Mouse (Mus musculus): Measurements from ENCODE around the gene Tbcb. TPM values are rescaled to one million over a fixed set of nuclear protein-coding genes. Genes with fewer than 3 reads are reported as not detected.

Gene Tbcb
- polyA plus RNA-seq, 1 experiment: 180 TPM

DNA sequence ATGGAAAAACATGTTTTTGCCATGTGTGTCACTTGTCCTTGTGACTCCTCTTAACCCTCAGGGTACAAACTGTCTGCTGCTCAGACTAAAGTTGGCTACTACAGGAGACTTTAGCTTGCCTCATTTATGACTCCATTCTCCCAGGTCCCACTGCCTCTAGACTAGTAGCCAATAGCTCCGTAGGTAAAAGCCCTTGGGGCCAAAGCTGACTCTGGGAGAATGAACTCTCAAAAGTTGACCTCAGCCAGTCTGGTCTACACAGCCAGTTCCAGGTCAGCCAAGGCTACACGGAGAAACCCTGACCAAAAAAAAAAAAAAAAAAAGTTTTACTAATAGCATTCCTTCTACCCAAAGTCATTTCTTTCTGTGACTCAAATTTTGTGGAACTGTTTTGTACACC, 46.8 kb upstream of the Tbcb start:
- TF ChIP-seq FOSL1 (IDR thresholded peaks at IDR 0.05; ENCODE audit: insufficient read depth, low read length, poor library complexity, severe bottlenecking) (no peak), CTCF (IDR thresholded peaks at IDR 0.05; ENCODE audit: control insufficient read depth, insufficient read depth, insufficient read length) (no peak), MYOG (IDR thresholded peaks at IDR 0.05; ENCODE audit: control insufficient read depth, extremely low read depth, insufficient read length) (no peak), MYOD1 (IDR thresholded peaks at IDR 0.05; ENCODE audit: control insufficient read depth, insufficient read length, low read depth) (no peak), CEBPB (IDR thresholded peaks at IDR 0.05; ENCODE audit: low read depth) (no peak), USF1 (IDR thresholded peaks at IDR 0.05; ENCODE audit: low read depth) (no peak)
- H3K79me3 ChIP-seq (ENCODE audit: low read depth): no peaks in the 10 kb centered on the region
- H3K27me3 ChIP-seq (ENCODE audit: control insufficient read depth, insufficient read depth, insufficient read length): no peaks in the 10 kb centered on the region
- no peak overlapping the region for H3K4me3 ChIP-seq (ENCODE audit: insufficient read depth, poor library complexity, severe bottlenecking)
- H3K79me2 ChIP-seq (ENCODE audit: control insufficient read depth, insufficient read depth): peaks cover 9% of the 10 kb centered on the region
- no peak overlapping the region for H3ac ChIP-seq (ENCODE audit: control insufficient read depth, insufficient read length, low read depth)
- H3K36me3 ChIP-seq (ENCODE audit: control insufficient read depth, insufficient read depth): no peaks in the 10 kb centered on the region

- TF ChIP-seq USF1 (IDR thresholded peaks at IDR 0.05; ENCODE audit: low read depth) (no peak), CEBPB (IDR thresholded peaks at IDR 0.05; ENCODE audit: low read depth) (no peak), MYOG (IDR thresholded peaks at IDR 0.05; ENCODE audit: control insufficient read depth, extremely low read depth, insufficient read length) (no peak), MAX (IDR thresholded peaks at IDR 0.05) (no peak), MYOD1 (IDR thresholded peaks at IDR 0.05; ENCODE audit: control insufficient read depth, insufficient read length, low read depth) (no peak), CTCF (IDR thresholded peaks at IDR 0.05; ENCODE audit: control insufficient read depth, insufficient read depth, insufficient read length) (no peak), FOSL1 (IDR thresholded peaks at IDR 0.05; ENCODE audit: insufficient read depth, low read length, poor library complexity, severe bottlenecking) (no peak)
These were observed 42.3 kb upstream of the Tbcb start for GRCm38 (mm10) chr7:30274383-30274782.

DNA sequence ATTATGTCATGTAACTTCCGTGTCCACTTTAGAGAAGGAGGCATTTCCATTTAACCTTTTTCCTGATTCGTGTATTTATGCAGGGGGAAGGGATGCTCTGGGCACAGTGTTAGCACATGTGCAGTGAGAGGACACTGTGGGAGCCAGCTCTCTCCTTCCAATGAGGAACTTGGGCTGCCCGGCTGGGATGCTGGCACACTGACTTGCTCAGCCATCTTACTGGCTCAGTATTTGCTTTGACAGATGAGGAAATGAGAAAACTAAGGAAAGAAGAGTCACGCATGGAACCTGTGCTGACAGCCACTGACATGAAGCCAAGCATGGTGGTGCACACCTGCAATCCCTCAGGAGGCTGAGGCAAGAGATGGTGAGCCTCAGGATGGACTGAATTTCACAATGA, 37.6 kb upstream of the Tbcb start:
- H3K4me3 ChIP-seq (ENCODE audit: insufficient read depth, poor library complexity, severe bottlenecking): no peak overlapping the region
- H3ac ChIP-seq (ENCODE audit: control insufficient read depth, insufficient read length, low read depth): no peak overlapping the region
- H3K79me3 ChIP-seq (ENCODE audit: low read depth): no peaks in the 10 kb centered on the region
- no peaks in the 10 kb centered on the region for H3K79me2 ChIP-seq (ENCODE audit: control insufficient read depth, insufficient read depth)
- TF ChIP-seq CEBPB (IDR thresholded peaks at IDR 0.05; ENCODE audit: low read depth) (no peak), MYOD1 (IDR thresholded peaks at IDR 0.05; ENCODE audit: control insufficient read depth, insufficient read length, low read depth) (no peak), MAX (IDR thresholded peaks at IDR 0.05) (no peak), USF1 (IDR thresholded peaks at IDR 0.05; ENCODE audit: low read depth) (no peak)
- no peaks in the 10 kb centered on the region for H3K27me3 ChIP-seq (ENCODE audit: control insufficient read depth, insufficient read depth, insufficient read length)
- H3K36me3 ChIP-seq (ENCODE audit: control insufficient read depth, insufficient read depth): peaks cover 9% of the 10 kb centered on the region

More at GRCm38 (mm10) chr7:30274383-30274782, 42.3 kb upstream of the Tbcb start:
- Histone ChIP-seq H3K79me3 (ENCODE audit: low read depth) (no peaks in the 10 kb centered on the region), H3K27me3 (ENCODE audit: control insufficient read depth, insufficient read depth, insufficient read length) (no peaks in the 10 kb centered on the region), H3ac (ENCODE audit: control insufficient read depth, insufficient read length, low read depth) (no peak overlapping the region), H3K4me3 (ENCODE audit: insufficient read depth, poor library complexity, severe bottlenecking) (no peak overlapping the region), H3K36me3 (ENCODE audit: control insufficient read depth, insufficient read depth) (no peaks in the 10 kb centered on the region), H3K79me2 (ENCODE audit: control insufficient read depth, insufficient read depth) (peaks cover 9% of the 10 kb centered on the region)

GRCm38 (mm10) chr7:30266780-30267179, 34.7 kb upstream of the Tbcb start:
- Histone ChIP-seq H3K4me3 (ENCODE audit: insufficient read depth, poor library complexity, severe bottlenecking) (no peak overlapping the region), H3K27me3 (ENCODE audit: control insufficient read depth, insufficient read depth, insufficient read length) (no peaks in the 10 kb centered on the region), H3K79me3 (ENCODE audit: low read depth) (no peaks in the 10 kb centered on the region), H3K36me3 (ENCODE audit: control insufficient read depth, insufficient read depth) (peaks cover 14% of the 10 kb centered on the region), H3K79me2 (ENCODE audit: control insufficient read depth, insufficient read depth) (no peaks in the 10 kb centered on the region), H3ac (ENCODE audit: control insufficient read depth, insufficient read length, low read depth) (no peak overlapping the region)
- TF ChIP-seq USF1 (IDR thresholded peaks at IDR 0.05; ENCODE audit: low read depth) (no peak), FOSL1 (IDR thresholded peaks at IDR 0.05; ENCODE audit: insufficient read depth, low read length, poor library complexity, severe bottlenecking) (no peak), CEBPB (IDR thresholded peaks at IDR 0.05; ENCODE audit: low read depth) (no peak), MAX (IDR thresholded peaks at IDR 0.05) (no peak), MYOD1 (IDR thresholded peaks at IDR 0.05; ENCODE audit: control insufficient read depth, insufficient read length, low read depth) (no peak), CTCF (IDR thresholded peaks at IDR 0.05; ENCODE audit: control insufficient read depth, insufficient read depth, insufficient read length) (no peak), MYOG (IDR thresholded peaks at IDR 0.05; ENCODE audit: control insufficient read depth, extremely low read depth, insufficient read length) (no peak)

DNA sequence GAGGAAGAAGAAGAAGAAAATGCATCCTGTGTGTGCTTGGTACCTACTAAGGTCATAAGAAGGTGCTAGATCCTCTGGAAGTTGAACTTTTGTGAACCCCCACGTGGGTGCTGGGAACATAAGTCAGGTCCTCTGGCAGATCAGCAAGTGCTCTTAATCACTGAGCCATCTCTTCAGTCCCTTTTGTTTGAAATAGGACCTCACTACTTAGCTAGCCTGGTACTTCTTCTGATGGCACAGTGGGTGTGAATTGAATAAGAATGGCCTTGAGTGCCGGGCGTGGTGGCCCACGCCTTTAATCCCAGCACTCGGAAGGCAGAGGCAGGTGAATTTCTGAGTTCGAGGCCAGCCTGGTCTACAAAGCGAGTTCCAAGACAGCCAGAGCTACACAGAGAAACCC, 33.9 kb upstream of the Tbcb start:
- TF ChIP-seq FOSL1 (IDR thresholded peaks at IDR 0.05; ENCODE audit: insufficient read depth, low read length, poor library complexity, severe bottlenecking) (no peak), MYOG (IDR thresholded peaks at IDR 0.05; ENCODE audit: control insufficient read depth, extremely low read depth, insufficient read length) (no peak), CTCF (IDR thresholded peaks at IDR 0.05; ENCODE audit: control insufficient read depth, insufficient read depth, insufficient read length) (no peak), MYOD1 (IDR thresholded peaks at IDR 0.05; ENCODE audit: control insufficient read depth, insufficient read length, low read depth) (no peak), CEBPB (IDR thresholded peaks at IDR 0.05; ENCODE audit: low read depth) (no peak), USF1 (IDR thresholded peaks at IDR 0.05; ENCODE audit: low read depth) (no peak), MAX (IDR thresholded peaks at IDR 0.05) (no peak)
- H3ac ChIP-seq (ENCODE audit: control insufficient read depth, insufficient read length, low read depth): no peak overlapping the region
- H3K4me3 ChIP-seq (ENCODE audit: insufficient read depth, poor library complexity, severe bottlenecking): no peak overlapping the region
- no peaks in the 10 kb centered on the region for H3K79me2 ChIP-seq (ENCODE audit: control insufficient read depth, insufficient read depth)
- H3K36me3 ChIP-seq (ENCODE audit: control insufficient read depth, insufficient read depth): peaks cover 14% of the 10 kb centered on the region
- no peaks in the 10 kb centered on the region for H3K79me3 ChIP-seq (ENCODE audit: low read depth)
- H3K27me3 ChIP-seq (ENCODE audit: control insufficient read depth, insufficient read depth, insufficient read length): no peaks in the 10 kb centered on the region

DNA sequence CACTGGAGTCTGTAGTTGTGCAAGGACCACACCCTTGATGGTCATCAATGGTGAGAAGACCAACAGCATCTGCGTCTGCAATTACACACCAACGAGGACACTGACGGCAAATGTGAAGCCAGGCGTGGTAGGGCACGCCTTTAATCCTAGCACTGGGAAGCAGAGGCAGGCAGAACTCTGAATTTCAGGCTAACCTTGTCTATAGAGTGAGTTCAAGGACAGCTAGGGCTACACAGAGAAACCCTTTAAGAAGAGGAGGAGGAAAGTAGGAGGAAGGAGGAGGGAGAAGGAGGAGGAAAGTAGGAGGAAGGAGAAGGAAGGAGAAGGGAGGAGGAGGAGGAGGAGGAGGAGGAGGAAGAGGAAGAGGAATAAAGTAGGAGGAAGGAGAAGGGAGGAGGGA, 33.5 kb upstream of the Tbcb start:
- TF ChIP-seq MYOG (IDR thresholded peaks at IDR 0.05; ENCODE audit: control insufficient read depth, extremely low read depth, insufficient read length): no peak
- TF ChIP-seq FOSL1 (IDR thresholded peaks at IDR 0.05; ENCODE audit: insufficient read depth, low read length, poor library complexity, severe bottlenecking): no peak
- no peak for TF ChIP-seq MAX (IDR thresholded peaks at IDR 0.05)
- no peak for TF ChIP-seq MYOD1 (IDR thresholded peaks at IDR 0.05; ENCODE audit: control insufficient read depth, insufficient read length, low read depth)
- TF ChIP-seq CTCF (IDR thresholded peaks at IDR 0.05; ENCODE audit: control insufficient read depth, insufficient read depth, insufficient read length): no peak
- Histone ChIP-seq H3K27me3 (ENCODE audit: control insufficient read depth, insufficient read depth, insufficient read length) (no peaks in the 10 kb centered on the region), H3ac (ENCODE audit: control insufficient read depth, insufficient read length, low read depth) (no peak overlapping the region), H3K4me3 (ENCODE audit: insufficient read depth, poor library complexity, severe bottlenecking) (no peak overlapping the region), H3K79me2 (ENCODE audit: control insufficient read depth, insufficient read depth) (no peaks in the 10 kb centered on the region), H3K79me3 (ENCODE audit: low read depth) (no peaks in the 10 kb centered on the region), H3K36me3 (ENCODE audit: control insufficient read depth, insufficient read depth) (peaks cover 14% of the 10 kb centered on the region)
